Mouse (Mus musculus) embryonic facial prominence, embryonic 15.5 days (tissue): Measurements from ENCODE around the gene Zfp36l1. TPM values are rescaled to one million over a fixed set of nuclear protein-coding genes. Genes with fewer than 3 reads are reported as not detected.

Source experiments
- ATAC-seq: fragments of 200-750 bp; cut with Nextera tagmentation; 2 replicates; pipeline ENCODE4 v1.8.0; 2017; ENCODE audit warnings: low read depth, moderate TSS enrichment; ENCODE audit not compliant: insufficient number of reproducible peaks, low FRiP score, low TSS enrichment
- H3K27ac ChIP-seq: fragments of 300-500 bp; sonication (generic); replicated peaks from 2 replicates; pipeline ENCODE4 v1.5.1; 2015; ENCODE audit warnings: mild to moderate bottlenecking, inconsistent platforms
- H3K27me3 ChIP-seq: fragments of 300-500 bp; sonication (generic); 2 replicates; pipeline ENCODE4 v1.6.1; 2015; ENCODE audit warnings: inconsistent platforms
- H3K36me3 ChIP-seq: fragments of 300-500 bp; sonication (generic); 2 replicates; pipeline ENCODE4 v1.6.1; 2015; ENCODE audit warnings: mild to moderate bottlenecking, inconsistent platforms
- H3K4me1 ChIP-seq: fragments of 300-500 bp; sonication (generic); 2 replicates; pipeline ENCODE4 v1.6.1; 2015; ENCODE audit warnings: inconsistent platforms
- H3K4me2 ChIP-seq: fragments of 300-500 bp; sonication (generic); replicated peaks from 2 replicates; pipeline ENCODE4 v1.6.1; 2015; ENCODE audit warnings: mild to moderate bottlenecking, inconsistent platforms
- H3K4me3 ChIP-seq: fragments of 300-500 bp; sonication (generic); replicated peaks from 2 replicates; pipeline ENCODE4 v1.5.1; 2015; ENCODE audit warnings: mild to moderate bottlenecking, inconsistent platforms
- H3K9ac ChIP-seq: fragments of 300-500 bp; sonication (generic); 2 replicates; pipeline ENCODE4 v1.6.1; 2015; ENCODE audit warnings: inconsistent platforms
- H3K9me3 ChIP-seq: fragments of 300-500 bp; sonication (generic); replicated peaks from 2 replicates; pipeline ENCODE4 v1.6.1; 2016; ENCODE audit warnings: inconsistent platforms
- WGBS: fragments of 180-500 bp; shearing (Covaris S2); methylation state at CpG from one replicate; pipeline ENCODE4 v1.1.7; 2015; 5-methylcytosine and 5-hydroxymethylcytosine counted together
- polyA plus RNA-seq: library from polyadenylated mRNA; unstranded; fragments of >200 nt; fragmentation: Nextera tagmentation; extraction: Ambion mirVana; gene quantifications from 2 replicates; pipeline ENCODE4 v1.2.1, GENCODE M21; 2015

Zfp36l1 gene
- polyA plus RNA-seq, 1 experiment from 2014 or later: 178 TPM

- peak overlapping the region; percentile 68 for H3K9ac ChIP-seq
- peak overlapping the region; percentile 79 for H3K4me2 ChIP-seq
- peak overlapping the region; percentile 100 for H3K27ac ChIP-seq
- peaks cover 6% of the 10 kb centered on the region; the same call in 1 of the 2 replicates for H3K36me3 ChIP-seq
- no peaks in the 10 kb centered on the region for H3K9me3 ChIP-seq
- WGBS: 0% methylated on average over 30 of the region's 30 CpGs
- no peaks in the 10 kb centered on the region for H3K27me3 ChIP-seq
- peak overlapping the region; percentile 84 for H3K4me3 ChIP-seq
- ATAC-seq: 0 out of 2 replicates have a peak, but pooled peaks have one; percentile 9
- H3K4me1 ChIP-seq: peaks cover 11% of the 10 kb centered on the region
These were observed 3.0 kb upstream of the Zfp36l1 start for GRCm38 (mm10) chr12:80115863-80116194.

- under 1% methylated on average over 69 of the region's 71 CpGs for WGBS
- H3K27me3 ChIP-seq: no peaks in the 10 kb centered on the region
These were observed 2.5 kb upstream of the Zfp36l1 start for GRCm38 (mm10) chr12:80115142-80115862.

GRCm38 (mm10) chr12:80114892-80115141 is 2.0 kb upstream of the Zfp36l1 start:
- Histone ChIP-seq H3K4me3 (peak overlapping the region; percentile 84), H3K27ac (peak overlapping the region; percentile 100), H3K9ac (peak overlapping the region; percentile 68), H3K4me2 (peak overlapping the region; percentile 79), H3K4me1 (peaks cover 11% of the 10 kb centered on the region), H3K27me3 (no peaks in the 10 kb centered on the region), H3K9me3 (no peaks in the 10 kb centered on the region), H3K36me3 (no peaks in the 10 kb centered on the region)
- 0% methylated on average over 8 of the region's 8 CpGs for WGBS
- ATAC-seq: peak; percentile 43

More at GRCm38 (mm10) chr12:80115142-80115862, 2.5 kb upstream of the Zfp36l1 start:
- H3K4me2 ChIP-seq: peak overlapping the region; percentile 79
- peak overlapping the region; percentile 100 for H3K27ac ChIP-seq
- peak overlapping the region; percentile 84 for H3K4me3 ChIP-seq
- H3K4me1 ChIP-seq: peaks cover 11% of the 10 kb centered on the region
- no peaks in the 10 kb centered on the region for H3K9me3 ChIP-seq
- peaks cover under 1% of the 10 kb centered on the region; the same call in 1 of the 2 replicates for H3K36me3 ChIP-seq
- peak; percentile 58 for ATAC-seq
- H3K9ac ChIP-seq: peak overlapping the region; percentile 68

- H3K27me3 ChIP-seq: no peaks in the 10 kb centered on the region
- ATAC-seq: 0 out of 2 replicates have a peak, but pooled peaks have one; percentile 8
- peak overlapping the region; percentile 84 for H3K4me3 ChIP-seq
- peak overlapping the region; percentile 100 for H3K27ac ChIP-seq
- H3K4me2 ChIP-seq: peak overlapping the region; percentile 79
- H3K36me3 ChIP-seq: no peaks in the 10 kb centered on the region
- no peaks in the 10 kb centered on the region for H3K9me3 ChIP-seq
- peak overlapping the region; percentile 68 for H3K9ac ChIP-seq
- under 1% methylated on average over 51 of the region's 51 CpGs for WGBS
- H3K4me1 ChIP-seq: peaks cover 11% of the 10 kb centered on the region
These were observed 1.4 kb upstream of the Zfp36l1 start for GRCm38 (mm10) chr12:80114031-80114891.

GRCm38 (mm10) chr12:80113586-80114021 is 791 bp upstream of the Zfp36l1 start:
- Histone ChIP-seq H3K9ac (peak overlapping the region; percentile 68), H3K9me3 (no peaks in the 10 kb centered on the region), H3K27ac (peak overlapping the region; percentile 100), H3K4me3 (peak overlapping the region; percentile 84), H3K4me1 (peaks cover 11% of the 10 kb centered on the region), H3K4me2 (peak overlapping the region; percentile 79), H3K27me3 (no peaks in the 10 kb centered on the region), H3K36me3 (no peaks in the 10 kb centered on the region)
- ATAC-seq: no peak
- WGBS: 1% methylated on average over 22 of the region's 22 CpGs

- H3K9ac ChIP-seq: peak overlapping the region; percentile 97
- H3K27ac ChIP-seq: peak overlapping the region; percentile 100
- H3K36me3 ChIP-seq: peaks cover 7% of the 10 kb centered on the region; the same call in 1 of the 2 replicates
- peak overlapping the region; percentile 84 for H3K4me3 ChIP-seq
- no peak for ATAC-seq
- under 1% methylated on average over 26 of the region's 26 CpGs for WGBS
- H3K4me2 ChIP-seq: peak overlapping the region; percentile 69
- peaks cover 11% of the 10 kb centered on the region for H3K4me1 ChIP-seq
- H3K27me3 ChIP-seq: no peaks in the 10 kb centered on the region
- no peaks in the 10 kb centered on the region for H3K9me3 ChIP-seq
These were observed 647 bp downstream of the Zfp36l1 start for GRCm38 (mm10) chr12:80112071-80112660.

GRCm38 (mm10) chr12:80111131-80112070 is 1.4 kb downstream of the Zfp36l1 start:
- under 1% methylated on average over 29 of the region's 29 CpGs for WGBS
- no peak for ATAC-seq
- Histone ChIP-seq H3K27me3 (no peaks in the 10 kb centered on the region), H3K9me3 (no peaks in the 10 kb centered on the region), H3K36me3 (peaks cover 12% of the 10 kb centered on the region; the same call in 1 of the 2 replicates), H3K9ac (peak overlapping the region; percentile 97), H3K4me1 (peaks cover 8% of the 10 kb centered on the region), H3K4me3 (peak overlapping the region; percentile 84), H3K4me2 (peak overlapping the region; percentile 69), H3K27ac (peak overlapping the region; percentile 100)

GRCm38 (mm10) chr12:80110546-80110870 is 2.3 kb downstream of the Zfp36l1 start:
- peak overlapping the region; percentile 69 for H3K4me2 ChIP-seq
- H3K27ac ChIP-seq: peak overlapping the region; percentile 100
- H3K4me1 ChIP-seq: peaks cover 8% of the 10 kb centered on the region
- H3K9me3 ChIP-seq: no peaks in the 10 kb centered on the region
- H3K36me3 ChIP-seq: peaks cover 12% of the 10 kb centered on the region; the same call in 1 of the 2 replicates
- no peaks in the 10 kb centered on the region for H3K27me3 ChIP-seq
- no peak for ATAC-seq
- H3K4me3 ChIP-seq: peak overlapping the region; percentile 84
- WGBS: under 1% methylated on average over 9 of the region's 9 CpGs
- H3K9ac ChIP-seq: peak overlapping the region; percentile 97

GRCm38 (mm10) chr12:80109753-80110545 is 2.9 kb downstream of the Zfp36l1 start:
- H3K36me3 ChIP-seq: peaks cover 12% of the 10 kb centered on the region; the same call in 1 of the 2 replicates
- no peaks in the 10 kb centered on the region for H3K27me3 ChIP-seq
- peak overlapping the region; percentile 69 for H3K4me2 ChIP-seq
- peaks cover 8% of the 10 kb centered on the region for H3K4me1 ChIP-seq
- peak overlapping the region; percentile 100 for H3K27ac ChIP-seq
- H3K4me3 ChIP-seq: peak overlapping the region; percentile 84
- ATAC-seq: no peak
- WGBS: 2% methylated on average over 50 of the region's 53 CpGs
- H3K9me3 ChIP-seq: no peaks in the 10 kb centered on the region
- H3K9ac ChIP-seq: peak overlapping the region; percentile 97
